Mouse (Mus musculus): ENCODE results near the gene Stim1.
"Not testable (repeated sequence)": the region's sequence is repeated elsewhere in the genome, so short reads cannot be mapped to it uniquely, and the experiment has no call there.

- TF ChIP-seq CTCF (IDR thresholded peaks at IDR 0.05; ENCODE audit: borderline replicate concordance, insufficient read depth, low read depth, low read length); POLR2A (IDR thresholded peaks at IDR 0.05; ENCODE audit: borderline replicate concordance, insufficient read depth, low read length): not testable (repeated sequence)
Observed at GRCm38 (mm10) chr7:102266021-102266400, 1.6 kb upstream of the Stim1 start.
